Mouse (Mus musculus) ovary, postnatal 14 days (tissue): ENCODE results near the gene Rpsa.
A peak's percentile ranks its signal among the peaks of the same experiment; 100 is the strongest.

Source experiments
- DNase-seq: peaks from one replicate; pipeline ENCODE4 v3.0.0; 2022; ENCODE audit warnings: low spot score

Rpsa gene

DNA sequence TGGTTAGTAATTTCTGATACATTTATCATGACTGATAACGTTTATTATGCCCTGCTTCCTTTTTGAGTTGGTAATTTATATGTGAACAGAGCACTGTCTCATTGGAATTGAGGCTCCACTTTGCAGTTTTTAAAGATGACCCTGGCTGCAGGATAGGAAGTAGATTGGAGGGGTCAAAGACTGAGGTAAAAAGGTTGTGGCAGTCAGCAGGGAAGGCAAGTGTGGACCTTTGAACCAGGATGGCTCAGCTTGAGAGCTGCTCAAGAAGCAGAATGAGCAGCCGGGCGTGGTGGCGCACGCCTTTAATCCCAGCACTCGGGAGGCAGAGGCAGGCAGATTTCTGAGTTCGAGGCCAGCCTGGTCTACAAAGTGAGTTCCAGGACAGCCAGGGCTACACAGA lies 14.0 kb upstream of the Rpsa start:
- no peak for DNase-seq

DNA sequence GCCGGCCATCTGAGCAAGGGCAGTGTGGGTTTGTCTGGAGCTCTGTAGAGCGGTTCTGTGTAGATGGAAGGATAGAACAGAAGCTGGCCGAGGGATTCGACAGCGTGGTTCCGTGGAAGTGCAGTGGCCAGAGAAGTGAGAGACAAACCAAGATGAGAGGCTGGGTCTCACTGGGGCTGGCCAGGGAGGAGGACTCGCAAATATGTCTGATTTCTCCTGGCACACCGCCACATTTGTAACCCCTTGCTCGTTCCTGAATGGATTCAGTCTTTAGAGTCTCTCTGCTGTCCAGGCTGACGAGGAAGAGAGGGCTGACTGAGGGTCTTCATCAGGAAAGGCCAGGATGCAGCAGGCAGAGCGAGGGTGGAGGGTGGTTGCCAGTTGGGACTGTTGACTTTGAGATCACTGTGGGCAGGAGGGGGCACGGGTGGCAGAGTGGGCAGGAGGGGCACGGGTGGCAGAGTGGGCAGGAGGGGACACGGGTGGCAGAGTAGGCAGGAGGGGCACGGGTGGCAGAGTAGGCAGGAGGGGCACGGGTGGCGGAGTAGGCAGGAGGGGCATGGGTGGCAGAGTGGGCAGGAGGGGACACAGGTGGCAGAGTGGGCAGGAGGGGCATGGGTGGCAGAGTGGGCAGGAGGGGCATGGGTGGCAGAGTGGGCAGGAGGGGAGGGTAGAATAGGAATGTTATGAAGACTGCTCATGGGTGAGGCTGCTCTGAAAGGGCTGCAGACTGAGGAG lies 13.3 kb upstream of the Rpsa start:
- no peak for DNase-seq

GRCm38 (mm10) chr9:120114789-120115151 lies 12.7 kb upstream of the Rpsa start:
- no peak for DNase-seq

GRCm38 (mm10) chr9:120115580-120115979 lies 11.9 kb upstream of the Rpsa start:
- no peak for DNase-seq

DNA sequence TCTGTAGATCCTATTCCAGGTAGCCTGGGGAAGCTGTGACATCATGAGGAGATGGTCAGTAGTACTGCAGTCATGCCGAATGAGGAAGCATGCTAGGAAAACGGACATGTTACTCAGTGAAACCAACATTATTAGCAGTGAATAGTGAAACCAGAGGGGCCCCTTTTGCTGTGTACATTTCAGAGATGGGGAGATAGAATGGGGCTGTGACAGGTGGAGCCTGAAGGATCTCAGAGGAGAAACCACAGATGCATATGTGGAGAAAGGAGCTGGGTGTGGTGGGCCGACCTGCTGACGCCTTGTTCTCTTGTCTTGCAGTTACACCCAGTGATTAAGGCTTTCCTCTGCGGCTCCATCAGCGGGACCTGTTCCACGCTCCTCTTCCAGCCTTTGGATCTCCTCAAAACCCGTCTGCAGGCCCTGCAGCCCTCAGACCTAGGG lies 11.3 kb upstream of the Rpsa start:
- DNase-seq: no peak

- no peak for DNase-seq
Measured at GRCm38 (mm10) chr9:120118212-120118611, 9.3 kb upstream of the Rpsa start.

GRCm38 (mm10) chr9:120120503-120120902 lies 7.0 kb upstream of the Rpsa start:
- no peak for DNase-seq

GRCm38 (mm10) chr9:120126868-120127267 lies 621 bp upstream of the Rpsa start:
- DNase-seq: no peak

- no peak for DNase-seq
Measured at GRCm38 (mm10) chr9:120129276-120129675, 1.8 kb downstream of the Rpsa start.

- DNase-seq: no peak
Measured at GRCm38 (mm10) chr9:120131784-120132288, 4.3 kb downstream of the Rpsa start.

DNA sequence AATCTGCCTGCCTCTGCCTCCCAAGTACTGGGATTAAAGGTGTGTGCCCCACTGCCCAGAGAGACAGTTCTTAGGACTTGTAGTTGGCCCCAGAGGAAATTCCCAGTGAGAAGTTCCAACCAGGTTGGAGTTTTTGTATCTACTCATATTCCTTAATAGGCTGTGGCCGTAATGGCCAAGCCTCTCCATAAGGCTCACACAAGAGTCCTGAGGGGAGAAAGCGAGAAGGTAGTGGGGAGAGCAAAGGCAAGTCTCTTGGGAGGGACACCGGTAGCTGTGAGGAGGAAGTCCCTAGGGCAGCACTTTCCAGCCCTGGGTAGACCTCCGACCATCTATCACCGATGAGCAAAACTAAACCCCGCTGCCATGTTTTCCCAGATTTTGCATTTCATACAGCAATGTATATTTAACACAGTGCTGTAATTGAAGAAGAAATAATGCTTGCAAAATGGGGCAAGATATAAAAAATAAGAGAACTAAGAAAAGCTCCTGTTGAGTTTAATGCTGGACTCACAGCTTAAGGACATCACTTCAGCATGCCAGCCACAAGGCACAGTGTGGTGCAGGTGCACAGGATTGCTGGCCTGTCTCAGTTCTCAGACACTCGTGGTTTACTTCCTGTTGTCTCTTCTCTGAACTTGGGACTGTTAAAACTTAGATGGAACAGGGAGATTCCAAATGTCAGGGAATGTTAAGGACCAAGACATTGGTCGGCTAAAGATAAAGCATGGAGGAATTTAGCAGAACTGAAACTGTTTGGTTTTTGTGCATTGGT lies 5.7 kb downstream of the Rpsa start:
- DNase-seq: no peak

DNA sequence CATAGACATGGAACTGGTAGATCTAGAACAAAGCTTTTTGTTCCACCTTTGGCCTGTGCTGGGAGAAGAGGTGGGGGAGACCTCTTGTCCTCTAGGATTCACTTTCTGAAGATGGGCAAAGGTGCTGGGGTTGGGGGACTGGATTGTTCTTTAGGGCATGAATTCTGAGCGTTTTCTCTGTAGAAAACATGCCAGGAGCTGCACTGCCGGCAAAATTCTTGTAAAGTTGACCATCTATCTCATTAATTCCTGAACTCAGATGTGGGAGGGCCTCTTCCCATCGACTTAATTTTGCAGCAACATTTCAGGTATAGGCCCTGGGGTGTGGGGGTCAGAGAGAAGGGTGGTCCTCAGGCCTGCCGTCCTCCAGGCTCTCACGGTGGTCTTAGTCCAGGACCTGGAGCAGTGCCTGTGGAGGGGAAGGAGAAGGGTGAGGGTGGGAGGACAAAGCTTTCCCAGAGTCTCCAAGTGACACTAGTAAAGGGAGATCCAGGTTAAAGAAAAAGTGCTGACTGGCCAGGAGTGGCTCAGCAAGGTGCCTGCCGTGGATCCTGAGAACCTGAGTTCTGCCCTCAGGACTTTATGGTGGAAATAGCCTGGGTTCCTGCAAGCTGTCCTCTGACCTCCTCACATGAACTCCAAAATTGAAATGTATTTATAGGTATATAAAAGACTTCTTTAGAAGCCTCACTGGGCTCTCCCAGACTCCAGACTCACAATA lies 6.4 kb downstream of the Rpsa start:
- no peak for DNase-seq

DNA sequence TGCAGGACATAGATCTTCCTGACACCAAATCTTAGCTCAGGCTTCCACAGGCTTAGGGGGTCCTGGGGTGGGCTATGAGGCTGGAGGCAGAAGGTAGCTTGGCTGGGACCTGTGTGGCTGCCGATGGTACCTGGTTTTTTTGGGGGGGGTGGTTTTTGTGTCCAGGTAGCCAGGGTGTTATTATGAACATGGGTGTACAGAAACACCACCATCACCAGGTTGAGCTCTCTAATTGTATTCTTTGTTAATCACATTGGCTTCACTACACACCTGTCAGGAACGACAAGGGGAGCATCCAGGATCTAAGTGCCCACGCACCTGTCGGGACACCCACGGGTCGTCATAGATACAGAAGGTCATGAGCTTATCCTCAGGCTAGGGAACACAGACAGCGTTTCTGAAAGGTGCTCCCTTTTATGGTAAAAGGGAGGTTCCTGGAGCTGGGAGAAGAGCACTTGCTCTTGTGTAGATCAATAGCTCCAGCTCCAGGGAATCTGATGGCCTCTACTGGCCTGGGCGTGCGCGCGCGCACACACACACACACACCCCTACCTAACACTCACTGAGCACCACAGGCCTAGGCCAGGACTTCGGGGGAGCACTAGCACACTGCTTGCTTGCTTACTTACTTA lies 7.2 kb downstream of the Rpsa start:
- DNase-seq: no peak

DNA sequence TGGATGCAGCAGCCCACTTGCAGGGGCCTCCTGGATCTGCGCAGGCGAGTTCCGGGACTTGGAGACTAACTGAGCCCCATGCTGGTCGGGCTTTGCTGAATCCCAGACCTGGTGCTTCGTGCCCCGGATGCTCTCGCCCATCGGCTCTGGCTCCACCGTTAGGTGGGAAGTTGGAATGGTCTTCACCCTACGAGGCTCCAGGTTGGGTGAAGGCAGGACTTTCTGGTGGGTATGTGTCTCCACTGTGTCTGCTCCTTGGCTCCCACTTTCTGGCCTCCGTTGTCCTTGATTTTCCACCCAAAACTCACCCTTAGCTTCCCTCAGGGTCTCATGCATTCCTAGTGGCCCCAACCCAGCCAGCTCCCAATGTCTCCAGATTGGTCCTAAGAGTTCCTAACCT lies 8.0 kb downstream of the Rpsa start:
- no peak for DNase-seq

GRCm38 (mm10) chr9:120140652-120141051 lies 13.2 kb downstream of the Rpsa start:
- DNase-seq: peak; percentile 67

- no peak for DNase-seq
Measured at GRCm38 (mm10) chr9:120144474-120144873, 17.0 kb downstream of the Rpsa start.

GRCm38 (mm10) chr9:120149222-120149828 lies 21.8 kb downstream of the Rpsa start, which contains the start of gene Mobp:
Mobp (plus strand) TSS chr9:120149707.
- no peak for DNase-seq

GRCm38 (mm10) chr9:120151152-120151551 lies 23.7 kb downstream of the Rpsa start:
- no peak for DNase-seq

DNA sequence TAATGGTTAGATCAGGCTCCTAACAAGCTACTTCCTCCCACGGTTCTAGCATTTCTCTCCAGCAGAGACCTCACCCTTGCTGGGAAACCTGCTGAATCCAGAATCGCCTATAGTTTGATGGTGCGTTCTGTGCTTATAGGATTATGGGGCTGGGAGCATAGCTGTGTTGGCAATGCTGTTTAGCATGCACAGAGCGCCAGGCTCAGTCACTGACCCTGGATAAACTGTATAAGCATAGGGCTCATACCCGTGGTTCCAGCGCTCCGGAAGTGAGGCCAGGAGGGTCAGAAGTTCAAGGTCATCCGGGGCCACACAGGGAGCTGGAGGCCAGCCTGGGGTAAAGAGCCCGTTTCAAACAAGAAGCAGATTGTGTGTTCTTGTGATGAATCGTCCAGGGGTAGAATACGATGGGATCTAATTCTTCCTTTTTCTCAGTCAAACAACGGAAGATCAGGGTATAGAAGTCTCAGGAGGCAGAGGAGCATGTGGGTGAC lies 24.5 kb downstream of the Rpsa start:
- no peak for DNase-seq

DNA sequence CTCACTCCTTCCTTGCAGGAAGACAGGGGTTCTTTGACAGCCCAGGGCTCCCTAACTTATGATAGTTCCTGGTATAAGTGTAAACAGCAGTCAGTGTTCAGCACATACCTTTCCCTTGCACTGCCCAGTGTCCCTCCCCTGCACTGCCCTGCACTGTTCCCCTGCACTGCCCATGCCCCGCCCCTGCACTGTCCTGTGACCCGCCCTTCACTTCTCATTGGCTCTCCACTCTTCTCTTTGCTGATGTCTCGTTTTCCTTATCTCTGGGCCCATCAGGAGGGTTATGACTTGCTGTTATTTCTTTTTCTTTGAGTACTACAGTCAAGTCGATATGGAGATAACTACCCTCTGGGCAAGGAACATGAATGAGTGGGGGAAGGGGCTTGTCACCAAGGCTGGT lies 30.6 kb downstream of the Rpsa start:
- DNase-seq: no peak

GRCm38 (mm10) chr9:120163862-120164261 lies 36.4 kb downstream of the Rpsa start:
- DNase-seq: no peak

DNA sequence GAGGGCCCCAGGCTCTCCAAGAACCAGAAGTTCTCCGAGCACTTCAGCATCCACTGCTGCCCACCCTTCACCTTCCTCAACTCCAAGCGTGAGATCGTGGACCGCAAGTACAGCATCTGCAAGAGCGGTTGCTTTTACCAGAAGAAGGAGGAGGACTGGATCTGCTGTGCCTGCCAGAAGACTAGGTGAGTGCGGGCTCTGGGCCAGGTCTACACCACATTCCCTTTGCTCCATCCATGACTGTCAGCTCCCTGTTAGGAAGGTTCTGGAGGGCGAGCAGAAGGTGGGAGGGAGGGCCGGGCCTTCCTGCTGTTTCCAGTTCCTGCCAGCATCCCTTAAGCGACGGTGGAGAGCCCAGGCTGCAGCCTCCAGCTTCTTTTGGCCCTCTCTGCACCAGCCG lies 40.3 kb downstream of the Rpsa start:
- no peak for DNase-seq
